Mouse (Mus musculus): ENCODE data around the gene Alpk1.

The Alpk1 gene

DNA sequence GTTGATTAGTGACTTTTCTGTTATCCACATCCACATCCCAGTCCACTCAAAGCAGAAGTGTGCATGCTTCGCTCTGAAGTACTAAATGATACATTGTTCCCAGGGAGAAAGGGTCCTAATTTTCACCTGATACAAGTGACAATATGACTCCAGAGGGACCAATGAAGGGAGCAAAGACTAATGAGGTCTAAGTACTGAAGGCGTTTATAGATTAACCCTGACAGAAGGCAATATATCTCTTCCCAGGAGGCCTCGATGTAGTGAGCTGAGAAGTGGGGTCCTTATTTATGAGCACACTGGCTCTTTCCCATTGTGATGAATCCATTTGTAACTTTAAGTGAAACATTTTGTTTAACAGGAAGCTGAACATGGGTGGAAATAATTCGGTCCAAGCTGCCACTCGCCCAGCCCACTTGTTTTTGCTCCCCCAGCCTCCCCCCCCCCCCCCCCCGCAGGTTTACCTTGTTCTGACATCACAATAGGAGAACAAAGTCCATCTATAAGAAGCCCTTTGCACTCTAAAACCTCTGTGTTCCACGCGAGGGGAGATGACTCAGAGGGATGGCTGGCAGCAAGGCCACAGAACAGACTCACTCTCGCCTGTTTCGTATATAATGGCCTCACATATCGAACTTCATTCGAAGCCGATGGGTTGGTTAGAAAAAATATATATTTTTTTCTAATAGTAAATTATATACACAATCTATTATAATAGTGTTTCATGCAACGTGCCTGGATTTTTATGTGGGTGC lies 36.5 kb downstream of the Alpk1 start:
- DNase-seq = peak; percentile 12

DNA sequence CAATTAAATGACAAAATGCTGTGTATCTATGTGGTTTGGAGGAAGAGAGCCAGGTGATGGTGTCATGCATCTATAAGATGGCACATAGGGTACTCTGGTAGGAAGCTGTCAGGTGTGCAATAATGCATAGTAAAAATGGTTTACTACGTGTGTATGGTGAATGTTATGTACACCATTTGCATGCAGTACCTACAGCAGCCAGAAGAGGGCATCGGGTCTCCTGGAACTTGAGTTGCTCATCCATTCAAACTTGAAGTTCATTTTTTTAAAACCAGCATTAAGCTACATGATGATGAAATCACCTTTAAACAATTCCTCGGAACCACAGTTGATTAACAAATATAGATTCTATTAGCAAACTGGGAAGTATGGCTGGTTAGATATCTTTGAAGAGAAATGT lies 38.9 kb downstream of the Alpk1 start:
- peak; percentile 52 for DNase-seq

DNA sequence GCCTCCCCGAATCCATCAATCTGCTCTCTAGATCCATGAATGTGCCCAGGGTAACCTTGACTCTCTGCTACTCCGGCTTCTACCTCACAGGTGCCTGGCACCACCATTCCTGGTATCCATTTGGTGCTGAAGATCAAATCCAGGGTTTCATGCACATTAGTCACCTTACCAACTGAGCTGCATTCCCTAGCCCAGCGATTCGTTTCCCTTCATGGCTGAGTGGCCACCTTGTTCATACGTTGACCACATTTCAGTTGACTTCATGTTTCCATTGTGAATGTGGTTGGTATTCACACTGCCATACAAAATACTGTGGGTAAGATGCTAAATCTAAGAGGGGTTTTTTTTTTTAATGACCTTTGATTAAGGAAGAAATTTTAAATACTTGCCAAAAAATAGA lies 42.5 kb downstream of the Alpk1 start:
- peak; percentile 37 for DNase-seq

DNA sequence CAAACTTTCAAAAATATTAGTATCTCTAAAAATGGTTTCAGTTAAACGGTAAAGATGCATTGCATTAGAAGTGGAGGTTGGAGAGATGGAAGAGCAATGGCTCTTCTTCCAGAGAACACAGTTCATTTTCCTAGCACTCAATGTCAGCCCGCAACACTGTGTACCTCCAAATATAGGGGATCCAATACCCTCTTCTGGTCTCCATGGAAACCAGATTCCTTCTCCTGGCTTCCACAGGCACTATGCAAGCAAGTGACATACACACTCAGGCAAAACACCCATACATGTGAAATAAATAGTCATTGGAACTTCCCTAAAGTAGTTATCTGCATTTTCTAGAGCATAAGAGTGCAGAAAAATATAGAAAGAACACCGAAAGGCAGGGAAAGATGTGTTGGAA lies 44.9 kb downstream of the Alpk1 start:
- peak; percentile 4 for DNase-seq

DNA sequence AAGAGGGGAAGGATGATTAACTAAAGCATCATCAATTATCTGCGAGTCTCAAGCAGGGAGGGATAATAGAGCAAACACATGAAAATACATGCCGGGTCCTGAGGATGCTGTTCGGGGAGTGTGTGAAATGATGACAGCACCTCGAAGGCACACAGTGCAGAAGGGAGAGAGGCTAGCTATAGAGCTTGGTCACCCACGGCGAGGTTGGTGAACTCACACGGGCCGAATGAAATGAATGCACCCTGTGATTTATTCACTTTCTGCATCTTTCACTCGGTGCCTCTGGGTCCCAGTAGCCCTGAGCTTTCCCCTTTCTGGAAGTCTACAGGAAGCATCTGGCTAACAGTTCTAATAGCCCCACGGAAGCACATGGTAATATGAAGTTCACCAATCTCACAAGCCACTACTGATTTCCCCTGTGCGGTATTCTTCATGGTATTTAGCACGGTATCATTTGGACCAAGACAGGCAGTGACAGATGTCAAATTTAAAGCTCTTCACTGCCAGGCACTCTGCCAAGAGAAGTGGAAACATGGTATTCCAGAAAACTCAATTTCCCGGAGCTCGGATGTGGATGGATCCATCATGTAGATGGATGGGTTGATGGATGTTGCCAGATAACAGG lies 50.7 kb downstream of the Alpk1 start:
- DNase-seq = no peak

DNA sequence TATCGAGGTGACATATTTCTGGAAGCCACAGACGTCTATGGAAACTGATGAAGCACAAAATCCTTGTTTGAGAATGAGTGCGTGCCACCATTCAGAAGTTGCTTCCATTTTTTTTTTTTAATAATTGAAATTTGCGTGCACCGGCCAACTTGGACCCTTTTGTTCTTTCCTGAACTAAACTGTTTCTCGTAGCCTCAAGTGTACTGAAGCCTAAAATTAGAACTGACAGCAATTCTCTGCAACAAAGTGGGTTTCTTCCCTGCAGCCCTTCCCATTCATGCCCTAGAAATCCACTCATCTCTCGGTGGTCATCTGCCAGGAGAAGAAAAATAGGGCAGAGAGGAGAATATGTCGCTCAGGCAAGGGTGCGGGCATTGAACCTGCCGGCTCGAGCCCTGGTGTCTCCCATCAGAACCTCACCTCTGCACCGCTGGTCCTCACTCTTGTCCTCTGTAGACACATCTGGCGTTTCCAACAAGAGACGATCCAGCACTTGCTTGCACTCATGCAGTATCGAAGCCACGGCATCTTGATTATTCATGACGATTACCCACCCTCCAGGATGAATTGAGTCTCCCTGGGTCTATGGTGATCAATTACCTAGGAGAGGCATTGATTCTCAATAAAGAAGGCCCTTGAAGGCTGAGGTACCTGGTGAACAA lies 51.3 kb downstream of the Alpk1 start:
- peak; percentile 22 for DNase-seq

DNA sequence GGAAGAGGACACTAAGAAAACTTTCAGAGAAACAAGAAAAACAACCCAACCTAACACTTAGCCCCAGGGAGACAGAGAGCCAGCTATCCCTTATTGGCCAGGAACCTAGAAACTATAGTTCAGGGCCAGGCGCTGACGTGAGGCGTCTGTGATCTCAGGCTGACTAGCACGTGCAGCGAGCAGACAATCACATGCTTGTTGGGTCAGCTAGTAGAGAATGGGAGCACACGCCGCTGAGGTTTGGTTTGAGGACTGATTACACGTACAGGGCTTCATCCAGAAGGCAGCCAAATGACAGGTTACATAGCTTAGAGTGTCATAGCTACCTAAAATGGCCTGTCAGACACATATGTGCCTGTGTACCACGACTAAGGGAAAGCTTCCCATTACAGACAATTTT lies 52.3 kb downstream of the Alpk1 start:
- peak; percentile 14 for DNase-seq

DNA sequence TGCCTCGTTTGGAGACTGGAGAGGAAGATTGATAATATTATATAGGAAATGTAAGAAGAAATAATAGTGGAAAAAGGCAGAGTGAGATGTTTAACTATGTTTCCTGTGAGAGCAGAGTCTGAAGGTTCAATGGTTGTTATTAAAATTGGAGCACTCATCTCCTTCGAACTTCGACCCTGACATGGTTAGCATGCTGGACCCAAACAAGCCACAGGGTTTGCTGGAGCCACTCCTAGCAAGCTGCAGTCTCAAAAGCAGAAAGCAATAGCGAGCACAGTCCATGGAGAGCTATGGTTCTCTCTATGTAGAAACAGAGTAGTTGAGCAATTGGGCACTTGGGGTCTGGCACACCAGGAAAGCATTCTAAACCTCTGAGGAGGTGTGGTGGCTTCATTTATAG lies 59.4 kb downstream of the Alpk1 start:
- peak; percentile 22 for DNase-seq

DNA sequence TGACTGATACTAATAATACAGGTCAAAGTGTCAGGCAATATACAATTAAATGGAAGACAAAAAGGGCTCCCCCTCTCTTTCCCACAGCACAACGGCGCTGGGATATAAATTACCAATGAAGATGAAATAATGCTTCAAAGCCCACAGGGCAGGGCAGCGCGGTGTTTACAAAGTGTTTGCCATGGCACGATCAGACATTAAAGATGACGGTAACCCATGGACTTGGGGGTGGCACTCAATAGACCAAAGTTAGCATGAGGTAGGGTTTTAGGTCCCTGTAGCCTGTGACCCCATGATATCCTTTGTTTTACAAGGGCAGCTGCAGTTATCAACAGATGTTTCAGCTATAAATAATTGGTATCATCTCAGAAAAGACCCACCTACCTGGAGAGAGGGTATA lies 60.3 kb downstream of the Alpk1 start:
- DNase-seq = peak; percentile 82

DNA sequence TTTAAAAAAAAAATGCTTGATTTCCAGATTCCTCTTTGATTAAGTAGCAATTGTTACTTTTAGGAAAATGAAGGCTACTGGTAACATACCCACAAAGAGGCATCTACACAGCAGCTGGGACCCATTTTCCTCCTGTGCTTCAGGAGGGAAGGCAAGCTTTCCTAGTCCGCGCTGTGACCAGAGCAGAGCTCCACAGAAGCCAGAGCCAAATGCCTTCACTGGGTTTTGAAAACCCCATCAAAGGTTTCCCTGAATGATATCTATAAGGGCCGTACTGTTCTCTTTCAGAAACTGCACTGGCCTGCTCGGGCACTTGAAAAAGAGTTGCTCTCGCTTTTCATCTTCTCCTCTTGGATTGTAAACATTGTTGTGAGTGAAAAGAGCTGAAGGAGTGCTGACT lies 60.7 kb downstream of the Alpk1 start:
- peak; percentile 55 for DNase-seq

DNA sequence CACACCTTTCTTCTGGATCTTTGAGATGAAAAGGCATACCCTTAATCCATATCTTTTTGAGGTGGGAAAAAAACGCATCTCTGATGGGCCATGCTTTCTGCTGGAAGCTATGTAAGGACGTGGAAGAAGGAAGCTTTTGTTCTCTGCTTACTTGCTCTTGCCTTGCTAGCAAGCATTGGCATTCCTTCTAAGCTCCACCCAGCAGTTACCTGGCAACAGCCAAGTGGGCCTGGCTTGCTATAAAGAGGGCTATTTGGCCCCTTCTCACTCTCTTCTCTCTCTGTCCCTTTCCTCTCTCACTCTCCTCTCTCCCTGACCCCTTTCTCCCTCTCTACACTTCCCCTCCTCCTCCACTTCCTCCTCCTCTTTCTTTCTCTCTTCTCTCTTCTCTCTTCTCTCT lies 63.6 kb downstream of the Alpk1 start:
- peak; percentile 21 for DNase-seq

DNA sequence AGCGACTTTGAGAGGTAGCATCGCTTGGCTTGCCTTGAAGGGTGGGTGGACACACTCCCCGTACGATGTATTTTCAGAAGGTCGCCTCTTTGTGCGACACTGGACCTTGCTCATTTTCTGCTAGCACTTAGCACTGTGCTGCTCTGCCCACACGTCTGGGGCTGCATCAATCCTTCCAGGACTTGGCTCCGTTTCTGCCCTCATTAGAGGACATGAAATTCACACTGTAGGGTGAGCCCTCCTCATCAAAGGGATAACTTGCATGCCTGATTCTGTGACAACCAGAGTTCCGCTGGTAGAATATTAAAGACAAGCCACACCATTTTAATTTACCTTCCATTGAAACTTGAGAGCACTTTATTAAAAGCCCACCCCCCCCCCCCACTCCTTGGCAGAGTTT lies 67.2 kb downstream of the Alpk1 start:
- DNase-seq = peak; percentile 70

DNA sequence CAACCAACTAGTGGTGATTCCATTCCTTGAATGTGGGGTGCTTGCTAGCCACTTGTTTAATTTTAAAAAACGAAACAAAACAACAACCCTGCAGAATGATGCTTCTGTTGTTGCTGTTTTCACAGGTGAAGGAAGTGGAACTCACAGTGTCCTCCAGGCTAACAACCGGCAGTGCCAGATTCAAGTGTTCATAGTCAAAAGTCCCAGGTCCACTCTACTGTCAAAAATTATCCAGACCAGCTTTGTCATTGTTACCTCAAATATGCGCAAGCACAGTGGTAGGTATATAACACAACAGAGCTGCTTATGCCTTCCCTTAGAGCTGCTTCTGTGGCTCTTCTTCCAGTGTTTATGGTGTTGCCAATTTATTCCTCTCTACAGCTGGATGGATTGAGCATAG lies 68.8 kb downstream of the Alpk1 start:
- no peak for DNase-seq

DNA sequence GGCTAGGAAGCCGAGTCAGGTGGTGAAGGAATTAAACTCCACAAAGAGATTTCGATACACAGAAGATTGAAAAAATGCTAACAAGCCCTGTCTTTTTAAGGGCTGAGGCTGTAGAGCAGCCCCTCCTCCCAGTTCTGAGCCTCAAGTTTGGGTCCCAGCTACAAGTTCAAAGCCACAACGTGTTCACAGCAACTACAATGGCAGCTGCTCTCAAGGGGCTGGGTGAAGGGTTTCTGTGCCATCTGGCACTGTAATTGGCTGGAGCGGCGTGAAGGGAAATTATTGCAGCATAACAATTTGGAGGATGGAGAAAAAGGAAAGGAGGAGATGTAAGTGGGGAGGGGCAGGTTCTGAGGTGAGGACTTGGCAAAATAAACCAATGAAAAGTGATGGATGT lies 73.2 kb downstream of the Alpk1 start:
- peak; percentile 53 for DNase-seq

DNA sequence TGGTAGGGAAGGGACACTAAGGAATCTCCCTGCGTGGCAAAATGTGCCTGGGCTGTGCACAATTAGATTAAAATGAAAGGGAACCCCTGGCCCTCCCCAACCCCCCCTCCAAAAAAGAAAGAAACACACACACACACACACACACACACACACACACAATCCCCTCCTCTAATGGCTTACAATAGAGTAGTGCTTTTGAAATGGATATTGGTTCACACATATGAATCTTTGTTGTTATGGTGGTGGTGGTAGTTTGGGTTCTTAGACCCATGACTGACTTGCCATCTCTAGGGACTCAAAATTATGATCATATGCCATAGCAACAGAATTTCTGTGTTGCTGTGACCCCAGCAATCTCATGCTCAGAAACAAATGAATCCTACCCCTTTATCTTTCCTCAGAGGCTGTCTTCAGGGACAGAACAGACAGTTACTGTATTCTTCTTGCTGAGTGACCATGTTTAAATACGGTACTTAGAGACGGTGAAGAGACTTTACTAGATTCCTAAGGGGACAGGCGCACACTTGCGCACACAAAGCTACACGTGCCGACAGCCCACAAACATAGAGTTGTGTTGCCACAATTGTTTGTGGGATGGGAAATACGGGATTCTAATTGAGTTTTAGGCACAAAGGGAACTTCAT lies 73.8 kb downstream of the Alpk1 start:
- peak; percentile 61 for DNase-seq

DNA sequence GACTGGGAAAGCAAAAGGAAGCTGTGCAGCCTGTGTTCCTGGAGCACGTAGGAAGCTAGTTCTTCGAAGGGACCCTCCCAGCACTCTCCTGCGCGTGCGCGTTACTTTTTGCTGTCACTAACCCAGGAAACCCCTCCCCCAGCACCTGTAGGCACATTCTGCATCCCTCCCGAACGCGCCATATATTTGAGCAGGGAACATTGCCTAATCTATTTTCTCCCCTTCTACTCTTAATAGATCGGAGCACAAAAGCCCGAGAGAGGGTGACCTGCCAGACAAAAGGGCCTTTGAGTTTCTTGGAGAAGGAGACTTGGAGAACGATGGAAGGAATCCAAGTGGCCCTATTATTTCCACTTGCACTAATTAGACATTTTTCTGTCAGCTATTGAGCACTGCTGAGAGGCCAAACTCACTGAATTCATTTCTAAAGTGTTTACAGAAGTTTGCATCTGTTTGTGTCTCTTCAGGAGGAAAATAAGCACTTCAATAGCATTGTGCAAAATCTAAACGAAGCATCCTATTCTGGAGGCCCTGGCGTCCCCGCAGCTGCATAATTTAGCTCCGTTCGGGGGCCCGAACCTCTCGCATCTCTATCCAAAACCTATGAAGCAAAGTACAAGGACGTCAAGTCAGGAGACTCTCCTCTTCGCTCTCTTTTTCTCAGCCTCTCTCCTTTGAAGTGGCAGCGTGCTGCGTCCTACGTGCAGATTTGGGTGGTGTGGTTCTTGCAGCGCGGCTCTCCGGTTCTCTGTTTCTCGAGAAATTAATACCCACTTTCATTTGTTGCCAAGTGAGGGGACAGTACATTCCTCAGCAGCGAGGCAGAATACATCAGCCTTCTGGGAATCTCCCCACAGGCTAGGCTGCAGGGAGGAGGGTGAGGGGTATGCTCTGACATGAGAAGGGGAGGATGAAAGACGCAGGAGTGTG lies 74.5 kb downstream of the Alpk1 start:
- peak; percentile 58 for DNase-seq

DNA sequence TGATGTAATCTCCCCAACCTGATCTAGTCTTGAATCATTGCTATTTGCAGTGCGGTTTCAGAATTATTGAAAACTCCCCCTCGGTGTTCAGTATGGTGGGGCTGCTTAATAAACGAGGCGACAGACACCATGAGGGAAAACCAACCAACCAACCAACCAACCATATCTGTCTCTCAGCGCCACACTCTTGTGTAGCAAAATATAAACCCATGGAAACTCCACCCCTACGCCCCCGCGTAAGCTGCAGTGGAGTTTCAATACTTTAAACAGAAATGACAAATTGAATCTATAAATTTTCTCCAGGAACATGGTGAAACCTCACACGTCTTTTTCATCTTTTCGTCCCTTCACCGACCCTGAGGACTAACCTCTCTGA lies 75.2 kb downstream of the Alpk1 start:
- peak; percentile 45 for DNase-seq

DNA sequence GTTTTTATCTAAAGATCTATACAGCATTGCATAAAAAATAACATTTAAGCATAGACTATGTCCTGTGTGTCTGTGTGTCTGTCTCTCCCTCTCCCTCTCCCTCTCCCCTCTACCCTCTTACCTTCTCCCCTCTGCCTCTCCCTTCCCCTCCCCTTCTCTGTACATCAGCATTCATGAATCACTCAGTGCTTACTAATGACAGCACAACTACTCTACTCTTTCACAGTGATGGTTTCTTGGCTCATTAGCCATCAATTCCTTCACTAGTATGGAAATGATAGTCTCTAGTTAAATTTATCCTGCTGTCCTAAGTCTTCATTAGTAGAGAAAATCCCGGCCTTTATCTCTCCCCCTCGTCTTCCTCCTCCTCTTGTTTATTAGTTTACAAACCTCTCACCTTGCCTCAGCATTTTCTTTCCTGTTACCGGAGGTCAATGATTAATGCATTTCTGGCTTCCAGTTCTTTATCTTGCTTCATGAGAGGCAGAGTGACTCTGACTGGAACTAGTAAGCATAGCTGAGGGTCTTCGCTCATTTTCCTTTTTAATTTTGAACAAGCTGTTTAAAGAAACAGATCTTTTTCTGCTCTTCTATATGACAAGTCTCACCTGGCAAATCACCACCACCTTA lies 79.0 kb downstream of the Alpk1 start:
- no peak for DNase-seq

DNA sequence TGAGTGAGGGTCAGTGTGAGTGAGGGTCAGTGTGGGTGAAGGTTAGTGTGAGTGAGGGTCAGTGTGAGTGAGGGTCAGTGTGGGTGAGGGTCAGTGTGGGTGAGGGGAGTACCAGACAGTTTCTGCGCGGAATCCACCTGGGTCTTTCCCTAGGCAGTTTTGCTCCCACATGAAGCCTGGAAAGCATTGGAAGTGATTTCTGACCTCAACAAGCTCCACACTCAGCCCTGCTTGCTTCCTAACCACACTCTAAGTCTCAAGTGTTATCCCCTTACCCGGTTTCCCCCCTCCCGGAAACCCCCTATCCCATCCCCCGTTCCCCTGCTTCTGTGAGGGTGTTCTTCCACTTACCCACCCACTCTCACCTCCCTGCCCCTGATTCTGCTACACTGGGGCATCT lies 81.7 kb downstream of the Alpk1 start:
- DNase-seq = peak; percentile 28

DNA sequence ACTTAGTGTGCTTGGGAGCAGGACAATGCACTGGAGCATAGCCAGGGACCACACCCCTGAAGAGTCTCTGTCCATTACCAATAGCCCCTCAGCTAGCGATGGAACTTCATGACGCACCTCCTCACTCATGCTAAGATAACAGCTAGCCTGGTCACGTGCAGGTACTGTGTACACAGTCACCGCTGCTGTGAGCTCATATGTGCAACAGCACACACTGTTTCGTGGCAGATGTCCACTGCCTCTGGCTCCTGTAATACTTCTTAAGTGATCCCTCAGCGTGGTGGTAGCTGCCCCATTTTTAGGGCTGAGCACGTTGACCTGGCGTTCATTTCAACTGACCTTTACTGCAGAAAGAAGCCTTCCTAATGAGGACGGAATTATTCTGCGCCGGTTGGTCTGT lies 83.8 kb downstream of the Alpk1 start:
- DNase-seq = peak; percentile 63

DNA sequence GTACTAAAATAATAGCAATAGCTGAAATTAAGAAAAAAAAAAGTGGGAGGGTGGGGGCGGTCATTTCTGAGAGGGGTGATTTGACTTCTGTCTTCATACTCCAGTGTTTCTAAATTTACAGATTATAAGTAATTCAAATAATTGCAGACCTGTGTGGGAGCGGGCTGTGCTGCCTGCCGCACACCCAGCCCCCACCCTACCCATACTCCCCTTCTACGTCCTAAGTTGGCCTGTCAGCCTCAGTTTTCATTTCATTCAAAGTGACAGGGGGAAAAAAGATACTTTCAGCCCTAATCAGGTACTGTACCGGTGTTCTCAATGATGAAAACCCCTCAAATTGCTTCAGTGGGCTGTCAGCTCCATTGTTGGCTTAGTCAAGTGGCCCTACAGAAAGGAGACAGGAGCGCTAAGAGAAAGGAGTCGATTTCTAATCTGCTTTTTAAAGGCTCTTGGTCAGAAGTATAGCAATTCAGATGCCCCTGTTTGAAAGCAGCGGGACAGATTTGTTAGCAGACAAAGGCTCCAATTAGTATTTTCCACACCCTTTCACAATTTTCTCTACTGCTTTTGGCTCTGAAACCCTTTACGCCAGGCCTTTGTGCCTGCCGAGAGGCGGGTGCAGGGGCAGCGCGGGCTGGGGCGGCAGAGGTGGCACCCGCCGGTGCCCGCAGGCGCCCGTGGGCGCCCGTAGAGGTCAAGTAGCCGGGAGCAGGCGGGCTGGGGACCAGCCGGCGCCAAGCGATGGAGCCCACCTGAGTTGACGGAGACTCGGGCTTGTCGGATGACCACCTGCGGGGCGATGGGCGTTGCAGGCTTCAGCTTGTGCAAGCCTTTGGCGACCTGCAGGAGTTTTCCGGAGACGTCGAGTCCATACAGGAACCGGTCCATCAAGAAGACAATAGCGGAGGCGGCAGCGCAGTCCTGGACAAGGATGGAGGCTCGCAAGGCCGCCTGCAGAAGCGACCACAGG lies 85.2 kb downstream of the Alpk1 start:
- DNase-seq = peak; percentile 75
